Mouse (Mus musculus) neural tube, embryonic 14.5 days (tissue): ENCODE results near the gene Gabarapl1. TPM values are rescaled to one million over a fixed set of nuclear protein-coding genes. Genes with fewer than 3 reads are reported as not detected.
A peak's percentile ranks its signal among the peaks of the same experiment; 100 is the strongest.
"Not testable (repeated sequence)": the region's sequence is repeated elsewhere in the genome, so short reads cannot be mapped to it uniquely, and the experiment has no call there.

ENCODE experiments used
- ATAC-seq: fragments of 200-750 bp; cut with Nextera tagmentation; 2 replicates; pipeline ENCODE4 v1.8.0; 2017; ENCODE audit warnings: low read depth, mild to moderate bottlenecking, moderate TSS enrichment, moderate library complexity
- H3K27ac ChIP-seq: fragments of 300-500 bp; sonication (generic); 2 replicates; pipeline ENCODE4 v1.5.1; 2014; ENCODE audit warnings: low read depth, mild to moderate bottlenecking, control low read depth, low read length, moderate library complexity, mixed read lengths
- H3K27me3 ChIP-seq: fragments of 300-500 bp; sonication (generic); 2 replicates; pipeline ENCODE4 v1.6.1; 2014; ENCODE audit warnings: low read length; ENCODE audit not compliant: control insufficient read depth, insufficient read depth
- H3K36me3 ChIP-seq: fragments of 300-500 bp; sonication (generic); 2 replicates; pipeline ENCODE4 v1.6.1; 2014; ENCODE audit warnings: low read length, mixed read lengths; ENCODE audit not compliant: control insufficient read depth, insufficient read depth
- H3K4me1 ChIP-seq: fragments of 300-500 bp; sonication (generic); 2 replicates; pipeline ENCODE4 v1.6.1; 2014; ENCODE audit warnings: low read length; ENCODE audit not compliant: control insufficient read depth, insufficient read depth
- H3K4me2 ChIP-seq: fragments of 300-500 bp; sonication (generic); 2 replicates; pipeline ENCODE4 v1.6.1; 2014; ENCODE audit warnings: mild to moderate bottlenecking, low read depth, low read length, control low read depth
- H3K4me3 ChIP-seq: fragments of 300-500 bp; sonication (generic); 2 replicates; pipeline ENCODE4 v1.5.1; 2014; ENCODE audit warnings: low read depth, low read length, control low read depth, mixed read lengths
- H3K9ac ChIP-seq: fragments of 300-500 bp; sonication (generic); replicated peaks from 2 replicates; pipeline ENCODE4 v1.6.1; 2014; ENCODE audit warnings: low read depth, mild to moderate bottlenecking, control low read depth, low read length, mixed read lengths
- H3K9me3 ChIP-seq: fragments of 300-500 bp; sonication (generic); 2 replicates; pipeline ENCODE4 v1.6.1; 2016; ENCODE audit warnings: low read length; ENCODE audit not compliant: control insufficient read depth
- WGBS: fragments of 180-500 bp; shearing (Covaris S2); extraction: QIAGEN DNeasy Blood & Tissue Kit; methylation state at CpG from one replicate; pipeline ENCODE4 v1.1.7; 2014; 5-methylcytosine and 5-hydroxymethylcytosine counted together
- polyA plus RNA-seq: library from polyadenylated mRNA; unstranded; fragments of >200 nt; fragmentation: Nextera tagmentation; extraction: Ambion mirVana; gene quantifications from 2 replicates; pipeline ENCODE4 v1.2.1, GENCODE M21; 2014

Gabarapl1 gene
- 60.2 and 60.6 TPM in 2 replicates for polyA plus RNA-seq

- H3K27ac ChIP-seq: peak within 1 kb of the TSS; percentile 68
- no peaks in the 10 kb centered on the region for H3K9me3 ChIP-seq
- H3K4me2 ChIP-seq: peak within 1 kb of the TSS; percentile 78
- no peaks in the 10 kb centered on the region for H3K27me3 ChIP-seq
- peak within 1 kb of the TSS; percentile 65 for H3K9ac ChIP-seq
- H3K36me3 ChIP-seq: peaks cover 4% of the 10 kb centered on the region; the same call in 1 of the 2 replicates
- WGBS: under 1% methylated on average over 55 of the region's 55 CpGs
- peaks cover 19% of the 10 kb centered on the region for H3K4me1 ChIP-seq
- H3K4me3 ChIP-seq: peak within 1 kb of the TSS; percentile 61
- peak; percentile 86 for ATAC-seq
Measured at GRCm38 (mm10) chr6:129532942-129533860, at the start of gene Gabarapl1. Gene Gabarapl1 (plus strand): TSS chr6:129533160.

- Histone ChIP-seq H3K4me3 (no peak overlapping the region), H3K9me3 (no peaks in the 10 kb centered on the region), H3K27me3 (no peaks in the 10 kb centered on the region), H3K9ac (no peak overlapping the region), H3K36me3 (no peaks in the 10 kb centered on the region), H3K4me1 (no peaks in the 10 kb centered on the region), H3K27ac (no peak overlapping the region), H3K4me2 (no peak overlapping the region)
- WGBS: 87% methylated on average over 4 of the region's 4 CpGs
- no peak for ATAC-seq
Measured at GRCm38 (mm10) chr6:129494924-129495323, 38.0 kb upstream of the Gabarapl1 start.

- 95% methylated on average over 3 of the region's 3 CpGs for WGBS
- no peaks in the 10 kb centered on the region for H3K9me3 ChIP-seq
- H3K36me3 ChIP-seq: no peaks in the 10 kb centered on the region
- no peak for ATAC-seq
- no peak overlapping the region for H3K4me3 ChIP-seq
- H3K27ac ChIP-seq: no peak overlapping the region
- H3K27me3 ChIP-seq: no peaks in the 10 kb centered on the region
- no peak overlapping the region for H3K4me2 ChIP-seq
- H3K4me1 ChIP-seq: no peaks in the 10 kb centered on the region
- no peak overlapping the region for H3K9ac ChIP-seq
Measured at GRCm38 (mm10) chr6:129497345-129498218, 35.4 kb upstream of the Gabarapl1 start.

GRCm38 (mm10) chr6:129499516-129499915 lies 33.4 kb upstream of the Gabarapl1 start:
- H3K9me3 ChIP-seq, H3K9ac ChIP-seq, H3K27ac ChIP-seq, H3K4me1 ChIP-seq, H3K4me3 ChIP-seq, H3K27me3 ChIP-seq, H3K4me2 ChIP-seq, H3K36me3 ChIP-seq, ATAC-seq: not testable (repeated sequence)
- WGBS: 93% methylated on average over 1 of the region's 1 CpGs

GRCm38 (mm10) chr6:129503471-129503870 lies 29.5 kb upstream of the Gabarapl1 start:
- Histone ChIP-seq H3K9ac (no peak overlapping the region), H3K4me3 (no peak overlapping the region), H3K4me1 (no peaks in the 10 kb centered on the region), H3K27ac (no peak overlapping the region), H3K4me2 (no peak overlapping the region), H3K36me3 (no peaks in the 10 kb centered on the region), H3K27me3 (no peaks in the 10 kb centered on the region), H3K9me3 (no peaks in the 10 kb centered on the region)
- ATAC-seq: no peak
- 94% methylated on average over 2 of the region's 2 CpGs for WGBS

GRCm38 (mm10) chr6:129507024-129507423 lies 25.9 kb upstream of the Gabarapl1 start, which contains the start of gene Olr1:
Gene Olr1 (minus strand): TSS chr6:129507165.
- Histone ChIP-seq H3K36me3 (no peaks in the 10 kb centered on the region), H3K4me3 (no peak within 1 kb of the TSS), H3K4me1 (no peaks in the 10 kb centered on the region), H3K4me2 (no peak within 1 kb of the TSS), H3K9me3 (no peaks in the 10 kb centered on the region), H3K27me3 (no peaks in the 10 kb centered on the region), H3K27ac (no peak within 1 kb of the TSS), H3K9ac (no peak within 1 kb of the TSS)
- ATAC-seq: no peak
- 91% methylated on average over 9 of the region's 9 CpGs for WGBS

- H3K27me3 ChIP-seq: no peaks in the 10 kb centered on the region
- ATAC-seq: no peak
- no peaks in the 10 kb centered on the region for H3K4me1 ChIP-seq
- WGBS: 72% methylated on average over 6 of the region's 6 CpGs
- no peak overlapping the region for H3K4me2 ChIP-seq
- no peak overlapping the region for H3K27ac ChIP-seq
- no peaks in the 10 kb centered on the region for H3K36me3 ChIP-seq
- no peaks in the 10 kb centered on the region for H3K9me3 ChIP-seq
- no peak overlapping the region for H3K4me3 ChIP-seq
- H3K9ac ChIP-seq: no peak overlapping the region
Measured at GRCm38 (mm10) chr6:129510120-129510911, 22.6 kb upstream of the Gabarapl1 start.

GRCm38 (mm10) chr6:129512367-129512766 lies 20.6 kb upstream of the Gabarapl1 start, which contains the start of gene Tmem52b:
Gene Tmem52b (plus strand): TSS chr6:129512555.
- Histone ChIP-seq H3K9me3 (no peaks in the 10 kb centered on the region), H3K36me3 (no peaks in the 10 kb centered on the region), H3K4me3 (no peak within 1 kb of the TSS), H3K9ac (no peak within 1 kb of the TSS), H3K27me3 (no peaks in the 10 kb centered on the region), H3K4me2 (no peak within 1 kb of the TSS), H3K27ac (no peak within 1 kb of the TSS), H3K4me1 (no peaks in the 10 kb centered on the region)
- ATAC-seq: no peak
- WGBS: 69% methylated on average over 3 of the region's 3 CpGs
